Mouse (Mus musculus): ENCODE measurements at regions not wholly inside any gene's neighbourhood (a gene's known extent, or its start where the extent isn't known, plus 50 kb on each side); places are given as distances from the start of the nearest gene placed in this dataset.
"Not testable (repeated sequence)": the region's sequence is repeated elsewhere in the genome, so short reads cannot be mapped to it uniquely, and the experiment has no call there.

DNA sequence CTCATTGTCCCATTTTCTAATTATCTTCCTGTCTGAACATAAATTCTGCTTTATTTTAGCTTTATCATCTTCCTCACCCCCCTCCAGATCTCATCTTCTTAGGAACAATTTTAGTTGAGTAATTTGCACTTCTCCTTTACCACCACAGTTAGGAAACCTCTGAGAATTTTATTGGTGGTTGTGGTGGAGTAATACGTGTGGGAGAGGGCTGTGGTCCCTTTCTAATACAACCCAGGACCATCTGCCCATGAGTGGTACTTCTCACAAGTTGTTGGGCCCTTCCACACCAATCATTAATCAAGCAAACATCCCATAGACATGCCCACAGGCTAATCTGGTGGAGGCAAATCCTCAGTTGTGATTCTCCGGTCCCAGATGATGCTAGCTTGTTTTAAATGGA lies 306.2 kb upstream of the Olfr1507 start:
- TF ChIP-seq CTCF, EP300 (IDR thresholded peaks at IDR 0.05; ENCODE audit: low read depth): not testable (repeated sequence)
